Mouse (Mus musculus): Measurements from ENCODE around the gene Gm20075.
A peak's percentile ranks its signal among the peaks of the same experiment; 100 is the strongest.

DNA sequence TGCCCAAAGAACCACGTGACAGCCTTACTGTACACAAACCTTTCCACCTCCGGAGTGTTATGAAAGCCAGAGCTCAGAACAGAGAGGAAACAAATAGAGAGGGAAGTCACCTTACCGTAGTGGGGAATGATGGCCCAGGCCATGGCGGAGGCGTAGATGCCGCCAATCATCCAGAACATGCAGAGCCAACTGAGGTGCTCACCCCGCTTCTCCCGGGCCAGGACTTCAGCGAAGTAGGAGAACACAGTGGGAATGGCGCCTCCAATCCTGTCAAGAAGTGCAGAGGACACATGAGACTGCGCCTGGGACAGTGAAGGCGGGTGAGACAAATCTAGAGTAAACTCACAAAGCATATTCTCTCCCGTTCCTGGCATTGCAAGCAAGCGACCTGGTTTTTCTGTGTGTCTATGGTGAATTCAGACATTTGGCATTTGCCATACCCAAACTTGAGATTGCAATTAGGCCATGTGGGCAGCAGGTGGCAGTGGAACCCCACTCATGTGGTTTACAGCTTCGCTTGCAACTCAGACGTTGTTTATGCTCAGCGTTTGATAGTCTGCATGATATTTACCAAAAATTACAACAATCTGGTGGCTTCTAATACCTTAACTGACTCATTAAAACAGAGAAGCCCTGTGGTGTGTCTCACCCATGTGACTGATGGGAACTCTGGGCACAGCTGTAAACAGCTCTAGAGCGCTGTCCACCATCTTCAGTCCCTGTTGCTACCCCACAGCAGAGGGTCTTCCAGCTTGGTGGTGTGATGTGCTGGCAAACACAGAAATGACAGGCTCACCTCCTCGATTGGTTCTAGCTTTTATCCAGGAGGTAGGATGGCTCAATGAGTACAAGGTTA, 50.6 kb downstream of the Gm20075 start:
- TF ChIP-seq POLR2A (IDR thresholded peaks at IDR 0.05; ENCODE audit: low read depth, low read length), result no peak
- peak; percentile 86 for TF ChIP-seq CTCF (conservative IDR thresholded peaks at IDR 0.05; ENCODE audit: insufficient read depth, insufficient read length, low read depth, low read length)
